Mouse (Mus musculus) brain, embryonic 14.5 days (tissue): ENCODE measurements around the gene Olfr122.

Source experiments
- CTCF ChIP-seq: fragments of 200-500 bp; IDR thresholded peaks from 2 replicates; pipeline ENCODE4 v1.5.1; 2012; ENCODE audit warnings: inconsistent platforms, mild to moderate bottlenecking, moderate library complexity, borderline replicate concordance; ENCODE audit not compliant: insufficient read depth, insufficient read length; ENCODE audit errors: extremely low read depth
- POLR2A ChIP-seq: fragments of 200-500 bp; IDR thresholded peaks from 2 replicates; pipeline ENCODE4 v1.6.1; 2012; ENCODE audit warnings: mild to moderate bottlenecking, inconsistent platforms, borderline replicate concordance; ENCODE audit not compliant: poor library complexity, insufficient read depth, insufficient read length, severe bottlenecking; ENCODE audit errors: extremely low read depth

DNA sequence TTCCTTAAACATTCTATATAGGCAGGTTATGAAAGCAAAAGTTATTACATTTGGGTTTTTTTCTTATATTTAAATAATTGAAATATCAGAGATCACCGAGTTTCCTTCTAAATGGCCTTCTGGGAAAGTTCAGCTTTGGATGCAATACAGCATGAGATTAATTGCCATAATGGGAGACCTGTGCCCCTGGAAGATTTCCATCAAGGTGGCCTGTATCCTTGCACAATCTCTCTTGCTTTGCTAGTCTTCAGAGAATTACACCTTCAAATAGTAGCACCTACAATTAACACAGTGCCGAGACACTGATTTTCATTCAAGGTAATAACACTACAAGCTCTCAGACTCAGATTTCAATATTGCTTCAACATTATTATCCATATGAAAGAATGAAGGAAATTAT, 24.8 kb downstream of the Olfr122 start, which contains the start of gene Olfr123:
- TF ChIP-seq CTCF = no peak
- no peak for TF ChIP-seq POLR2A
